Mouse (Mus musculus) gastrocnemius, adult 18-20 months (tissue): ENCODE measurements around the gene Kank4. TPM values are rescaled to one million over a fixed set of nuclear protein-coding genes. Genes with fewer than 3 reads are reported as not detected.
A peak's percentile ranks its signal among the peaks of the same experiment; 100 is the strongest.
"Not testable (repeated sequence)": the region's sequence is repeated elsewhere in the genome, so short reads cannot be mapped to it uniquely, and the experiment has no call there.

Experiments used
- DNase-seq: peaks from one replicate; pipeline ENCODE4 v3.0.0; 2021; ENCODE audit warnings: low spot score
- long read RNA-seq, 2 experiments: library from polyadenylated mRNA; stranded (forward); transcript quantifications; one replicate each; pipeline ENCODE4 v2.0.0; 2021
- total RNA-seq, 2 experiments: library from RNA; stranded (reverse); gene quantifications; 2 replicates each; pipeline ENCODE4 v1.2.3; 2021

Gene Kank4
- total RNA-seq = 1 to 10 TPM; 1.0 to 1.7 TPM
- long read RNA-seq, experiment 1, partial matches to known transcripts = 1 of 1 reads
- long read RNA-seq, experiment 1, other reads (novel, unspliced or antisense) = 0 of 1 reads
- long read RNA-seq, experiment 2, partial matches to known transcripts = 0 of 1 reads
- long read RNA-seq, experiment 2, other reads (novel, unspliced or antisense) = 1 of 1 reads

GRCm38 (mm10) chr4:98817184-98817911 is at the start of gene Kank4:
Gene Kank4 (minus strand): TSS chr4:98817537.
- peak; percentile 9 for DNase-seq

DNA sequence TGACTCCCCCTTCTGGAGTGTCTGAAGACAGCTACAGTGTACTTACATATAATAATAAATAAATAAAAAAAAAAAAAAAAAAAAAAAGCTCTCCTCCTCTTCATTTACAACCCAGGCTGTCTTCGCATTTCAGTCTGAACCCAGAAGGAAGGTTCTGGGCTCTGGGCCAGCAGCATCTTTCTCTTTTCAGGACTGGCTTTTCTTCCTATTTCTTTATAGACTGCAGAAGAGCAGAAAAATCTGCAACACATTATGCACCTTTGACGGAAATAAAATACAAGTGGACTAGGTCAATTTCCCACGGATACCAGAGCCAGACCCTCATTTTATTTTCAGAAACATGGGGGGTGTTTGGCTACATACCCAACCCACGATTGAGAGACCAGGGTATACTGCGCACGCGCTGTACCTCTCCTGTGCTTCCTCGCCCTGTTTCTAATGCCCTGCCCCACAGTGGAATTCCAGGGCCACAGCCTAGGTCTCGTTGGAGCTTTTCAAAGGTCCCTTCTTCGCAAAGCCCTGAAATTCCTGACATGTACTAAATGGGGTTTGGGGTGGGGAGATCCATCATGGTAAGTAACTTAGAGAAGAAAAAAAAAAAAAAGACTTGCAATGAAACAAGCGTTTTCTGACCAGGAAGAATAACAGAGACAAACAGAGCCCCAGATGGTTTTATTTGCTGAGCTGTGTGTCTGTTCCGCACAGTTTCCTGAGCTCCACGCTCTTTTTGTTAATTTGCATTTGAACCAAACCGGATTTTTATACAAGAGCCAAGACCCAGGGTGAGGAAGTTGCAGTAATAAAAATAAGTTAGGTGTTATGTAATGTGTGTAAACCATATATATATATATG is 48.3 kb upstream of the Kank4 start:
- DNase-seq = no peak

DNA sequence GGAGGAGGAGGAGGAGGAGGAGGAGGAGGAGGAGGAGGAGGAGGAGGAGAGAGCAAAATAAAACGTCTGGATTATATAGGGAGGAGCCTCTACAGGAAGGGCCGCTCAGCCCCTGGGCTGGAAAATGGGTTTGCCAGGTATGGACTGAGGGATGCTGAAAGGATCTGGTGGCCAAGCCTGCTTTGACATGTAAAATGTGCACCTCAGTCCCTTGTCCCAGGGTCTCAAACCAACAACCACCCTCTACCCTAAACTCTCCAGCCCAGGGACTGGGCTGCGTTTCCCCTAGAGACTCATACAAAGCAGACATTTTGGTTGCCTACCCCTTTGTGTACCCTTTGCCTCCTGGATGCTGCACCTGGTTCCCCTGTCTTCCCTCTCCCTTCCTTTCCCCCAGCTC is 47.2 kb upstream of the Kank4 start:
- DNase-seq = no peak

GRCm38 (mm10) chr4:98864094-98864493 is 46.8 kb upstream of the Kank4 start:
- no peak for DNase-seq

DNA sequence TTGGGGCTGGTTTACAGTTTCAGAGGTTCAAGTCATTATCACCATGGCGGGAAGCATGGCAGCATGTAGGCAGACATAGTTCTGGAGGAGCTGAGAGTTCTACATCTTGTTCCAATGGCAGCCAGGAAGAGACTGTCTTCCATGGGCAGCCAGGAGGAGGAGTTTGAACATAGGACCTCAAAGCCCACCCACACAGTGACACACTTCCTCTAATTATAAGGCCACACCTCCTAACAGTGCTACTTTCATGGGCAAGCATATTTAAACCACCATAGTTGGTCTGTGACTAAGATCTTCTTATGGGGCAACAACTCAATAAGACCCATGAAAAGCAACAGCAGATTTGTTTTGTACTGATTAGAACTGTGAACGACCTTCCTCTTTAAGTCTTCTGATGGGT is 46.1 kb upstream of the Kank4 start:
- DNase-seq = no peak

DNA sequence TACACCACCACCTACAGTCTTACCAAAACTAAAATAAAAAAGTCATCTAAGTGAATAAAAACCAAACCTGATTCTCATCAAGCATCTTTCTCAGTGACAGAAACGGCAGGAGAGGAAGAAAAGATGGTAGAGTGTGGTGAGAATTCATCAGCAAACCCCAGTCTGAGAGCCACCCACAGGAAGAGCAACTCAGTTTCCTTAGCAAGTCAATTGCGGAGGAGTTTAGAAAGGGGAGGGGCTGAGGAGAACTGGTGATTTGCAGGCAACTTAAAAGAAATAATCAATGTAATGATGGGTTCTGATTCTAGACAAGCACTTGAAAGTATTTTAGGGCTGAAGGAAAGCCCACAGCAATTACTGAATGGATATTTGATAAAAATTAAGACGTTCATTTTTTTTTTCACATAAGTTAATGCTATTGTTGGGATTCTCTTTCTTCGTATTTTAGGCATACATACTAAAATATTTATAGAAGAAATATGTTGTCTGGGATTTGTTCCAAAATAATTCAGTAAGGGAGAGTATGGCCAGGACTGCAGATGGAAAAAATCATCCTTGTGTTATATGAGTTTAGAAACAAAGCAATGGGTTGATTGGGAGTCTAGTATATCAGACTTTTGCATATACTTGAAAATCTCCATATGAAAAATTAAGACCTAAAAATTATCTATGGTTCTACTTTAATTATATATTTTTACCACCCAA is 41.0 kb upstream of the Kank4 start:
- no peak for DNase-seq

DNA sequence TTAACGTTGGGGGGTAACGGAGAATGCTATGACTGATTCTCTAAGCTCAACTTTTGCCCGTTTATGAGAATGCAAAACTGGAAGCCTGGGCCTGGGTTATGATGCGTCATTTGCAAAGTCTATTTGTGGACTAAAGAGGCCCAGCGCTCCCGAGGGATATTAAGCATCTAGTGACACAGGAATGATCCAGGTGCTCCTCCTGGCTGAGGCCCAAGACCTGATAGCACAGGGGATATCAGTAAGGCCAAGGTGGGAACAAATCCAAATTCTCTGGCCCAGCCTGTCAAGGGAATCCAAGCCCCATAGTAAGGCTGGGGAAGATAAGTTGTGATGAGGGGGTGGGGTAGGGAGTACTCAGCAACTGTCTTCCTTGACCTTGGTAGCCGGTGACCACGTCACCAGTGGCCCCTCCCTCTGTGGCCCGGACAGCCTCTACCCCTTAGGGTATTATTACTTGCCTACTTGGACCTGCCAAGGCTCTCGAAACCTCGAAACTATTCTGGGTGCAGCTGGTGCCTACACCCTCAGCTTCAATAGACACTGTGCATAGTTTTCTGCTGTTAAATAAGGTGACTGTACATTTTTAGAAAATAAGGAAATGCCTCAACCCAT is 39.8 kb upstream of the Kank4 start:
- DNase-seq = no peak

DNA sequence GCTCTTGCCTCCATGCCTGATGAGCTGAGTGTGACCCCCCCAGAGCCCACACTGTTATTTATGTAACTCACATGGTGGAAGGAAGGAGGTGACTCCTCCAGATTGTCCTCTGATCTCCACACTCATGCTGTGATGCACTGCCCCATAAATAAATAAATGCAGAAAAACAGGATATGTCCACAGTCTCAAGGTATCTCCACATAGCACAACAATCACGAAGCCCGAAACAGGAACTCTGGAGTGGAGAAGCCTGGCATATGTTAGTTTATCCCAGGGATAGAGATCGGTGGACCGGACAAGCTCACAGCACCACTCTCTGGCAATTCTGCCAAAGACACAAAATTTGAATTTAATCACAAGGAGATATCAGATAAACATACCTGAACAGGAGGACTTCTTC is 36.6 kb upstream of the Kank4 start:
- DNase-seq = no peak

DNA sequence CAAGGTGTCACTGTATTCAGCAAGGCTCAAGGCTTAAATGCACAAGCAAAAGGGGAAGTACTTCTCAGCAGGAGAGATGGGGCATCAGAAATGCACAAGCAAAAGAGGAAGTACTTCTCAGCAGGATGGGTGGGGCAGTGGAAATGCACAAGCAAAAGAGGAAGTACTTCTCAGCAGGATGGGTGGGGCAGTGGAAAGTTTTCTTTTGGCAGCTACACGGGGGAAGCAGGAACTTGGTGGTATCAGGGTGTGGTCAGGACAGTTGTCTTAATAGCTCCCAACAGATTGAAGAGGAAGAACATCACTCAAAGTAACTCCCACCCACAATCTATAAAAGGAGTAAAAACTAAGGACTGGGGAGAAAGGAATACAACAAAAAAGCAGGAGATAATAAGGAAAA is 33.1 kb upstream of the Kank4 start:
- DNase-seq = not testable (repeated sequence)

GRCm38 (mm10) chr4:98847120-98847885 is 30.0 kb upstream of the Kank4 start:
- DNase-seq = no peak

GRCm38 (mm10) chr4:98846396-98846795 is 29.1 kb upstream of the Kank4 start:
- no peak for DNase-seq

DNA sequence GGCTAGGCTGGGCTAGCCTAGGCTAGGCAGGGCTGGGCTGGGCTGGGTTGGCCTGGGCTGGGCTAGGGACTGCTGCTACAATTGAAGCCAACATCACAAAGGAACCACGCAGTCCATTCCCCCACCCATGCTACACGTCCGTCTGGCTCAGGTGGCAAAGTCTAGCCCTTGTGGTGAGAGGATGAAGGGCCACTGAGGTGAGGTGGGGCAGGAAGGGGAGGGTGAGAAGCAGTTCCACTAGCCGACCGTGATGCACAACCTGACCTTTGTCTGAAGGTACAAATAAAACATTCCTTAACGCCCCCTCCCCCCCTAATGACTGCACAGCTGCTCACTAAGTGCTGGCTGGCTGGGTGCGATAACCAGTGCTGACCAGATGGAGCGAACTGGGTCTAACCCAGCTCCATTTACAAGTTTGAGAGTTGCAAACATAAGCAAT is 28.4 kb upstream of the Kank4 start:
- DNase-seq = no peak

GRCm38 (mm10) chr4:98845201-98845600 is 27.9 kb upstream of the Kank4 start:
- DNase-seq = no peak

- DNase-seq = no peak
These were observed 26.7 kb upstream of the Kank4 start for GRCm38 (mm10) chr4:98843906-98844597.

GRCm38 (mm10) chr4:98841251-98841650 is 23.9 kb upstream of the Kank4 start:
- DNase-seq = not testable (repeated sequence)

GRCm38 (mm10) chr4:98840526-98840925 is 23.2 kb upstream of the Kank4 start:
- DNase-seq = no peak

DNA sequence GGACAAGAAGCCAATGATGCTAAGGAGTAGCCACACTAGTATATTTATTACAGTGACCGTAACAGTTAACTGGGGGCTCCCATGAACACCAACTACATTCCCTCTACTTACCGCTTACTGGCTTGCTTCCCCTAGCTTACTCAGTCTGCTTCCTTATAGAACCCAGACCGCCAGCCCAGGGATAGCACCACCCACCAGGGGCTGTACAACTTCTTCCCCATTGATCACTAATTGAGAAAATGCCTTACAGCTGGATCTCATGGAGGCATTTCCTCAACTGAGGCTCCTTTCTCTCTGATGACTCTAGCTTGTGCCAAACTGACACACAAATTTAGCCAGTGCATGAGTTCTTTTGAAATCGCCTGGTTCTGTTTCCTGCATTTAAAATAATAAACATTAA is 21.6 kb upstream of the Kank4 start:
- no peak for DNase-seq

DNA sequence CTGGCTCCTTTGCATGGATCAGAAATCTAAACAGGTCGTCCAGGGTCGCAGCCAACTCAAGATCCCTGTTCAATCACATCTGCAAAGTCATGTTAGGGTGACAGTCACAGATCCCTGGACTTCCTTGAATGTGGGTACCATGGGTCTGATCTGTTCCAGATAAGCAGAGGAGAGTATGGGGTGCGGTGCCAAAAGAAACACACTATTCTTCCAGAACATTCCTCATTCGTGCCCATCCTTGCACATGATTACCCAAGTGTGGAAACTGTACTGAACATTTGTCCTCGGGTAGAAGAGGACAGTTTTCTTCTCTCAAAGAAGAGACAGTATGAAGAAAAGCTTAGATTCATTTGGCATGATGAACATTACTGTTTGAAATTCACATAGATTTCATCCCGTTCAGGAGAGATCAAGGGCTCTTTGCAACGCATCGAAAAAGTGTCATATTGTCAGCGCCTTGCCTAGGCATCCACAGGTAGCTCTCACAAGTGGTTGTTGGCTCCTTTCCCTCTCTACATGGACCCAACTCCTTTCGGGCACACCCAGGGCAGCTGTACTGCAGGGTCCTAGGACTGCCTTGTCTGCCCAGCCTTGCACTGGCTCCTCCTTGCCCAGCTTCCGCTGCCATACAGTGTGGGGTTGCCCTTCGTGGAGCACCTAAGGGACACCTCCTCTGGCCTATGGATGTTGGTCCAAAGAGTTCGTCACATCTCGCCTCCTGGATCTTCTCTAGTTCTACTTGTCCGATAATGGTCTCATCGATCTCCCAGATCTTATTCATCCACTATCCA is 20.6 kb upstream of the Kank4 start:
- DNase-seq = no peak

DNA sequence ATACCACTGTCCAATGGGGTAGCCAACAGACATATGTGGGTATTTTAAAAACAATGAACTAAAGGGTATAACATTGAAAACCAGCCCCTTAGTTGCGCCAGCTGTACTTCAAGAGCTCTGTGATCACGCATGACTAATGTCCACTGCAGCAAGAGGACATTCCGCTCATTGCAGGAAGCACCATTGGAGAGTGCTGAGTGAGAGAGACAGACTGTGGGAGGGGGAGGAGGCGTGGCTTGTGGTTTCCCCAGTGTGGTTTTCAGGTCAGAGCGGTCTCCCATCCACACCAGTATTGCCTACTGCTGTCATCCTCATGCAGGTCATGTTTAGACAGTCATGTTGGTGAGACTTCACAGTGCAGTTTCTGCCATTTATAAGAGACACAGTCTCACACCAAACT is 19.2 kb upstream of the Kank4 start:
- DNase-seq = no peak
